Mouse (Mus musculus): ENCODE results near the gene Bcl2l13.
A peak's percentile ranks its signal among the peaks of the same experiment; 100 is the strongest.

DNA sequence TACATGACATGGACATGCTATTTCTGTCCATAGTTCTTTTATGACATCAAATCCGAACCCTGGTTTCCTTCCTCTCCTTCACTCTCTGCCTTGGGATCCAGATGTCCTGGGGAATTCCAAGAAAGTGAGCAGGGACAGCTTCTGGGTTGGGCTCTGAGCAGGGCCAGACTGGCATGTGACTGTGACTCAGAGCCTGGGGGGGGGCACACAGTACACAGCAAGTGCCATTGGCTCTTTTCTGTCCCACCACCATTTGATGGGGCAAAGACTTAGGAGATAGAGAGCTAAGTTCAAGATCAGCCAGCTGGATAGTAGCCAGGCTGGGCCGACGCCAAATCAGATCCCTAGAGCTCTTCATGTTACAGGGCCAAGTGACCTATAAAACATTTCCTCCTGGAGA, 91.8 kb downstream of the Bcl2l13 start:
- TF ChIP-seq E2F4 (IDR thresholded peaks at IDR 0.05; ENCODE audit: insufficient read depth) (no peak), POLR2A (IDR thresholded peaks at IDR 0.05; ENCODE audit: insufficient read length, low read depth) (no peak), USF1 (IDR thresholded peaks at IDR 0.05; ENCODE audit: low read depth) (peak; percentile 63), REST (IDR thresholded peaks at IDR 0.05; ENCODE audit: insufficient read depth, insufficient read length) (no peak), MAX (IDR thresholded peaks at IDR 0.05; ENCODE audit: low read depth) (no peak)

All from myocyte (in vitro differentiated cells).